Mouse (Mus musculus) heart, postnatal 36 days (tissue): ENCODE data around the gene Arrb2. TPM values are rescaled to one million over a fixed set of nuclear protein-coding genes. Genes with fewer than 3 reads are reported as not detected.
"Not testable (repeated sequence)": the region's sequence is repeated elsewhere in the genome, so short reads cannot be mapped to it uniquely, and the experiment has no call there.

Source experiments
- DNase-seq, 2 experiments: peaks; one replicate each; pipeline ENCODE4 v3.0.0; 2021 to 2022
- intact Hi-C: fragments of 180-260 bp; cut with DNase I; formaldehyde crosslinking; loops from one replicate; pipeline ENCODE4 v1.15.1; 2025
- total RNA-seq, 2 experiments: library from RNA; stranded (reverse); gene quantifications; 2 replicates each; pipeline ENCODE4 v1.2.3; 2021

The Arrb2 gene
- total RNA-seq, 2 experiments from 2014 or later: 14.8 to 15.4 TPM

GRCm38 (mm10) chr11:70441882-70442281, 9.4 kb downstream of the Arrb2 start:
- intact Hi-C loops: no loop called here
- no peak for DNase-seq

GRCm38 (mm10) chr11:70443964-70444363, 11.5 kb downstream of the Arrb2 start:
- DNase-seq: no peak
- intact Hi-C loops: no loop called here

- intact Hi-C loops: no loop called here
- no peak for DNase-seq
These were observed 12.2 kb downstream of the Arrb2 start for GRCm38 (mm10) chr11:70444667-70445066.

GRCm38 (mm10) chr11:70446756-70447155, 14.3 kb downstream of the Arrb2 start:
- no peak for DNase-seq
- intact Hi-C loops: no loop called here

GRCm38 (mm10) chr11:70447373-70447772, 14.9 kb downstream of the Arrb2 start:
- no peak for DNase-seq
- intact Hi-C loops: no loop called here

- intact Hi-C loops: loop anchor here (1.0 kb wide), 1 partner anchor 18 kb away; no protein-coding TSS in a partner anchor
These were observed 18.5 kb downstream of the Arrb2 start for GRCm38 (mm10) chr11:70450926-70451325.

GRCm38 (mm10) chr11:70451797-70452498, 19.5 kb downstream of the Arrb2 start, which contains the start of gene Med11:
TSS of gene Med11 (plus strand) at chr11:70451919.
- intact Hi-C loops: loop anchor here (1.0 kb wide), 1 partner anchor 54 kb away; no protein-coding TSS in a partner anchor

More at GRCm38 (mm10) chr11:70450926-70451325, 18.5 kb downstream of the Arrb2 start:
- no peak for DNase-seq

GRCm38 (mm10) chr11:70453261-70454044, 21.0 kb downstream of the Arrb2 start:
- peak in 1 of 2 experiments; percentile 25 for DNase-seq
- intact Hi-C loops: no loop called here

More at GRCm38 (mm10) chr11:70451797-70452498, 19.5 kb downstream of the Arrb2 start, which contains the start of gene Med11:
- DNase-seq: peak; percentile 94 to 99

- intact Hi-C loops: no loop called here
- DNase-seq: no peak
These were observed 26.5 kb downstream of the Arrb2 start, which contains the start of gene Zmynd15 for GRCm38 (mm10) chr11:70458688-70459600. TSS of gene Zmynd15 (plus strand) at chr11:70459433.

- intact Hi-C loops: no loop called here
- peak; percentile 72 to 78 for DNase-seq
These were observed 27.2 kb downstream of the Arrb2 start, which contains the start of gene Cxcl16 for GRCm38 (mm10) chr11:70459601-70460101. TSS of gene Cxcl16 (minus strand) at chr11:70459984.

GRCm38 (mm10) chr11:70463970-70464369, 31.5 kb downstream of the Arrb2 start:
- intact Hi-C loops: no loop called here
- DNase-seq: no peak

GRCm38 (mm10) chr11:70465211-70465610, 32.8 kb downstream of the Arrb2 start:
- DNase-seq: no peak
- intact Hi-C loops: no loop called here

GRCm38 (mm10) chr11:70465824-70466223, 33.4 kb downstream of the Arrb2 start:
- DNase-seq: peak in 1 of 2 experiments; percentile 52
- intact Hi-C loops: no loop called here

- no peak for DNase-seq
- intact Hi-C loops: no loop called here
These were observed 35.6 kb downstream of the Arrb2 start for GRCm38 (mm10) chr11:70467902-70468619.

- intact Hi-C loops: no loop called here
- DNase-seq: no peak
These were observed 37.3 kb downstream of the Arrb2 start for GRCm38 (mm10) chr11:70469764-70470163.

GRCm38 (mm10) chr11:70472716-70473115, 40.3 kb downstream of the Arrb2 start:
- intact Hi-C loops: no loop called here

GRCm38 (mm10) chr11:70473291-70473690, 40.9 kb downstream of the Arrb2 start:
- DNase-seq, intact Hi-C loops: not testable (repeated sequence)

More at GRCm38 (mm10) chr11:70472716-70473115, 40.3 kb downstream of the Arrb2 start:
- DNase-seq: no peak

- DNase-seq: no peak
- intact Hi-C loops: no loop called here
These were observed 42.6 kb downstream of the Arrb2 start for GRCm38 (mm10) chr11:70474872-70475534.

GRCm38 (mm10) chr11:70485498-70485897, 53.1 kb downstream of the Arrb2 start:
- DNase-seq: no peak

More at GRCm38 (mm10) chr11:70485498-70485897, 53.1 kb downstream of the Arrb2 start:
- intact Hi-C loops: no loop called here
